Comparison of ENCODE assay signal across 18 mouse cellular contexts in genomic region chr13:15552009-15552408, GRCm38 (mm10).
A peak's percentile ranks its signal among the peaks of the same experiment; 100 is the strongest.
DNase-seq lines count a peak whose midpoint lies in the region; ATAC-seq and TF ChIP-seq lines count a peak whose summit lies in the region.
"Had no signal": no experiment of that assay in that cellular context is flagged by ENCODE, and none has a peak within 500 bp of the region (broad histone marks: within the 10 kb centered on the region; RNA-seq: fewer than 3 reads in every experiment).

No protein-coding gene starts in this region.

- H3K9ac ChIP-seq in embryonic facial prominence, embryonic 11.5 days (replicated peaks; ENCODE audit: low read length) = no peak overlapping the region
- no peak overlapping the region for H3K9ac ChIP-seq in limb, embryonic 13.5 days
- H3K9ac ChIP-seq: forebrain, embryonic 13.5 days; heart, embryonic 13.5 days; hindbrain, embryonic 15.5 days had no signal

- no peak for TF ChIP-seq POLR2A in embryonic fibroblast, embryonic 13.5 days (IDR thresholded peaks at IDR 0.05; ENCODE audit: low read depth, low read length)

- no peaks in the 10 kb centered on the region for H3K27me3 ChIP-seq in embryonic facial prominence, embryonic 11.5 days (ENCODE audit: control insufficient read depth, insufficient read depth, low read length)
- no peaks in the 10 kb centered on the region for H3K27me3 ChIP-seq in embryonic facial prominence, embryonic 10.5 days (replicated peaks; ENCODE audit: low read depth, poor library complexity, severe bottlenecking)
- H3K27me3 ChIP-seq in limb, embryonic 13.5 days = no peaks in the 10 kb centered on the region
- H3K27me3 ChIP-seq: forebrain, embryonic 13.5 days; heart, embryonic 13.5 days; hindbrain, embryonic 15.5 days had no signal

- H3K4me1 ChIP-seq in embryonic facial prominence, embryonic 11.5 days (ENCODE audit: control insufficient read depth, insufficient read depth, low read length) = no peaks in the 10 kb centered on the region; the same call in 1 of the 2 replicates
- H3K4me1 ChIP-seq in embryonic facial prominence, embryonic 10.5 days = peaks cover 81% of the 10 kb centered on the region
- H3K4me1 ChIP-seq in embryonic fibroblast, embryonic 13.5 days (ENCODE audit: control insufficient read depth, insufficient read depth, low read length) = peaks cover 12% of the 10 kb centered on the region
- peaks cover 83% of the 10 kb centered on the region for H3K4me1 ChIP-seq in limb, embryonic 13.5 days

- 0 out of 2 replicates have a peak, but pooled peaks have one; percentile 60 for ATAC-seq in embryonic facial prominence, embryonic 11.5 days (replicated peaks; ENCODE audit: insufficient number of reproducible peaks, low FRiP score, low TSS enrichment, low read depth)
- ATAC-seq in limb, embryonic 13.5 days (ENCODE audit: low FRiP score, low read depth) = peak; percentile 42; the same call in 1 of the 2 replicates
- ATAC-seq: forebrain, embryonic 13.5 days had no signal

- H3K27ac ChIP-seq in embryonic facial prominence, embryonic 11.5 days (replicated peaks; ENCODE audit: low read depth, low read length) = no peak overlapping the region
- H3K27ac ChIP-seq in embryonic facial prominence, embryonic 10.5 days (replicated peaks) = no peak overlapping the region
- peak overlapping the region; percentile 19; the same call in 1 of the 2 replicates for H3K27ac ChIP-seq in left cerebral cortex, adult 2 months
- peak overlapping the region; percentile 63 for H3K27ac ChIP-seq in embryonic fibroblast, embryonic 13.5 days (ENCODE audit: insufficient read depth, low read length)
- H3K27ac ChIP-seq in limb, embryonic 13.5 days = no peak overlapping the region; the same call in 1 of the 2 replicates
- H3K27ac ChIP-seq: forebrain, embryonic 13.5 days; heart, embryonic 13.5 days; hindbrain, embryonic 15.5 days had no signal

- 49% methylated on average over 3 of the region's 3 CpGs for WGBS in embryonic facial prominence, embryonic 11.5 days
- 65% methylated on average over 3 of the region's 3 CpGs for WGBS in embryonic facial prominence, embryonic 10.5 days
- WGBS in limb, embryonic 13.5 days = 13% methylated on average over 3 of the region's 3 CpGs

- H3K9me3 ChIP-seq in embryonic facial prominence, embryonic 11.5 days (replicated peaks; ENCODE audit: control insufficient read depth, low read length) = no peaks in the 10 kb centered on the region
- no peaks in the 10 kb centered on the region for H3K9me3 ChIP-seq in embryonic facial prominence, embryonic 10.5 days
- no peaks in the 10 kb centered on the region for H3K9me3 ChIP-seq in limb, embryonic 13.5 days
- H3K9me3 ChIP-seq: forebrain, embryonic 13.5 days; heart, embryonic 13.5 days; hindbrain, embryonic 15.5 days had no signal

- DNase-seq in embryonic facial prominence, embryonic 11.5 days (ENCODE audit: low spot score) = peak; percentile 53
- no peak for DNase-seq in embryonic facial prominence, embryonic 10.5 days (ENCODE audit: low spot score)
- DNase-seq in left cerebral cortex, adult 2 months (ENCODE audit: extremely low spot score in 1 of 2, low spot score in 2 of 2) = no peak
- DNase-seq in left cerebral cortex, postnatal 14 days (ENCODE audit: low spot score in 2 of 2) = no peak
- DNase-seq in B cell, adult 2 months = no peak
- no peak for DNase-seq in thymus, postnatal 36 days
- DNase-seq: adrenal gland, postnatal 14 days; cerebellum, adult 18-20 months; cerebellum, adult 9-11 months; cerebellum, postnatal 36 days; gastrocnemius, postnatal 36 days; heart, adult 11 months; heart, postnatal 36 days had no signal

- no peaks in the 10 kb centered on the region for H3K36me3 ChIP-seq in embryonic facial prominence, embryonic 11.5 days (replicated peaks; ENCODE audit: control insufficient read depth, insufficient read depth, low read depth, low read length)
- H3K36me3 ChIP-seq in embryonic facial prominence, embryonic 10.5 days (replicated peaks) = peaks cover 10% of the 10 kb centered on the region; the same call in 1 of the 2 replicates
- peaks cover 10% of the 10 kb centered on the region; the same call in 1 of the 2 replicates for H3K36me3 ChIP-seq in limb, embryonic 13.5 days
- H3K36me3 ChIP-seq: hindbrain, embryonic 15.5 days had no signal

- no peak overlapping the region for H3K4me2 ChIP-seq in embryonic facial prominence, embryonic 11.5 days (ENCODE audit: low read depth, low read length)
- peak overlapping the region; percentile 29 for H3K4me2 ChIP-seq in limb, embryonic 13.5 days (replicated peaks)
- H3K4me2 ChIP-seq: forebrain, embryonic 13.5 days; heart, embryonic 13.5 days; hindbrain, embryonic 15.5 days had no signal

- intact Hi-C loops in left cerebral cortex, adult 2 months (cut with DNase I) = no loop called here
- intact Hi-C loops in left cerebral cortex, postnatal 14 days (cut with DNase I) = no loop called here

- H3K4me3 ChIP-seq in embryonic facial prominence, embryonic 11.5 days (ENCODE audit: low read depth, low read length) = no peak overlapping the region
- no peak overlapping the region for H3K4me3 ChIP-seq in embryonic facial prominence, embryonic 10.5 days
- no peak overlapping the region for H3K4me3 ChIP-seq in left cerebral cortex, adult 2 months
- H3K4me3 ChIP-seq in embryonic fibroblast, embryonic 13.5 days (ENCODE audit: insufficient read depth, low read length) = no peak overlapping the region
- H3K4me3 ChIP-seq in limb, embryonic 13.5 days = no peak overlapping the region
- H3K4me3 ChIP-seq: forebrain, embryonic 13.5 days; heart, embryonic 13.5 days; hindbrain, embryonic 15.5 days had no signal

- no peak for TF ChIP-seq CTCF in left cerebral cortex, adult 2 months (IDR thresholded peaks at IDR 0.05)
- no peak for TF ChIP-seq CTCF in embryonic fibroblast, embryonic 13.5 days (IDR thresholded peaks at IDR 0.05; ENCODE audit: borderline replicate concordance, insufficient read depth, low read length)

Comparison
In these comparisons a context has a peak if more than half of its experiments do, and no peak if none do; other contexts are left out.
1. H3K27ac ChIP-seq: peak in left cerebral cortex, adult 2 months (single experiment) and embryonic fibroblast, embryonic 13.5 days (single experiment); none in embryonic facial prominence, embryonic 11.5 days (single experiment), embryonic facial prominence, embryonic 10.5 days (single experiment) and limb, embryonic 13.5 days (single experiment).